Mouse (Mus musculus) thymus, postnatal 14 days (tissue): ENCODE data around the gene Esrrb.
A peak's percentile ranks its signal among the peaks of the same experiment; 100 is the strongest.

Experiments
- DNase-seq: peaks from one replicate; pipeline ENCODE4 v3.0.0; 2021

Gene Esrrb

DNA sequence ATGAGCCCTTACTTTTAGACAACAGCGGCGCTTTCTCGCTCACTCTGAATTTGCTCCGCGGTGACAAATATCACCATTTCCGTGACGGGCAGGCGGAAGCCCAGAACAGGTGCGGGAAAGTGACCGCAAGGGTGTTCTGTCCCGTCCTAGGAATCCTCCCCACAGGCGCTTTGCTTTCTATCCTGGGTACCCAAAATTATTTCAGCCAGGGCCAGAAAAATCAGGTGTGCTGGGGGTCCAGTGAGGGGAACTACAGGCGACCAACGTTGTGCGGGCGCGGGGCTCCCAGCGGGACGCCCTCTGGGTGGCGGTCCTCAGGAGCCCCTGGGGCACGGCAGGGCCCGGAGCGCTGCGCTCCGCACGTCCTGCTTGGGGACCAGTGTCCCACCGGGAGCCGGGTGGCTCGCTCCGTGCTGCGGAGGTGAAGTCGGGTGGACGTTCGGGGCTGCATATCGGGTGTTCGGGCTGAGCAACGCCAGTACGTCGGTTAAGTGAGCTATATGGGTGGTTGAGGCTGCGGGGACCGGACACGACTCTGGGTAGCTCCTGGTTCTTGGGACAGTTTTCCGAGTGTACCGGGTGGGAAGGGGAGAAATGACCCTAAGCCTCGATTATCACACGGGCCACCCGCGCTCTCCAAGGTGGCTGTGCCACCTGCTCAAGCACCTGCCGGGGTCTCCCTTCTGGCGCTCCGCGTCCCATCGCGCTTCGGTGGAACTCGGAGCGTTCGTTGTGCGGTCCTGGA is 61.4 kb downstream of the Esrrb start:
- DNase-seq: no peak

DNA sequence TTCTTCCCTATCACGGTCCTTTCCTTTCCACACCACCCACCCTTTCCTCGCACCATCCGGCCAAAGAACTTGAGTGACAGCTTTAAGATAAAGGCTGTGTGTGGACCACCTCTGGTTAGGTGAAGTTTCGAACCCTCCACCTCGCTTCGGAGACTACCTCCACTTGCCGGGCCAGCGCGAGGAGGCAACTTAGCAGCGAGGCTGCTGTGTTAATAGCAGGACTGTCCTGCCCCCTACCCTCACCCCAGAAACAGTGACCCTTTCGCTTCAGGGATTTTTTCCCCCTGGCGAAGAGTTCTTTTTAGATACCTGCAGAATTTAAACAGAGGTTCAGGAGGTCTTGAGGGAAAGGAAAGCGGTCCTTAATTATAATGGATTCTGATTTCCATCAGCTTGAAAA is 62.2 kb downstream of the Esrrb start:
- no peak for DNase-seq

DNA sequence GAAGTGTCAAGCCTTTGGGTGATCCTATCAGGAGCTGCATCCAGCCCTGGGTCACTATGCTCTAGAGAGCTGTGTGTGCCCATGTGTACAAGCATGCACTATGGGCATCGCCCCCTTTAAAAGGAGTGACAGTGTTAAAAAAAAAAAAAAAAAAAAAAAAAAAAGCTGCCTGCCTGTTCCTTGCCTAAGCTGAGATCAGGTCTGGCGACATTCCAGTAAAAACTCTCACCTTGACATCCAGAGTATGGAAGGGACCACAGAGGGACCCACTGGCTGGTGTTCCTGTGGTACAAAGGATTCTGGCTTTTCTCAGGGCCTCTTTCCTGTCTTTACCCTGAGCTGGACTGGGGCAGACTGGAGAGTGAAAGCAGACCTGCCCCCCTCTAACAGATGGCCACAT is 66.7 kb downstream of the Esrrb start:
- no peak for DNase-seq

GRCm38 (mm10) chr12:86431671-86432070 is 70.8 kb downstream of the Esrrb start:
- DNase-seq: no peak

- DNase-seq: peak; percentile 53
Measured at GRCm38 (mm10) chr12:86433371-86433821, 72.5 kb downstream of the Esrrb start.

- no peak for DNase-seq
Measured at GRCm38 (mm10) chr12:86435651-86436050, 74.7 kb downstream of the Esrrb start.

GRCm38 (mm10) chr12:86450848-86451247 is 89.9 kb downstream of the Esrrb start:
- no peak for DNase-seq

DNA sequence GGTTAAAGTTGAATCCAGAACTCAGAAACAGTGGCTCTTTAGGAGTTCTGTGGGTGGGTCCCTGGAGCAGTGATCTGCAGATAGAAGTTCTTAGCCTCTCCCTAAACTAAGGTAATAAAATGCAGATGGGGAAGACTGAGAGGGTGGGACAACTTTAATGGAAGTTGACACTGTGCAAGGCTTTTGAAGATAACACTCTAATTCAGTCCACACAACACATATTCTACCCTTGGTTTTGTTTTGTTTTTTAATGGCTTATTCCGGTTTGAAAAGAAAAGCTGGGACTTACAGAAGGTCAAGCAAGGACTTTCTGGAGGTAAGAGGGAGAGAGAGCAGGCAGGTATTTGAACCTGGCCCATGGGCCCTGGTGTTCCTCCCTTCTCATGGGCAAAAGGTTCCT is 94.1 kb downstream of the Esrrb start:
- no peak for DNase-seq

DNA sequence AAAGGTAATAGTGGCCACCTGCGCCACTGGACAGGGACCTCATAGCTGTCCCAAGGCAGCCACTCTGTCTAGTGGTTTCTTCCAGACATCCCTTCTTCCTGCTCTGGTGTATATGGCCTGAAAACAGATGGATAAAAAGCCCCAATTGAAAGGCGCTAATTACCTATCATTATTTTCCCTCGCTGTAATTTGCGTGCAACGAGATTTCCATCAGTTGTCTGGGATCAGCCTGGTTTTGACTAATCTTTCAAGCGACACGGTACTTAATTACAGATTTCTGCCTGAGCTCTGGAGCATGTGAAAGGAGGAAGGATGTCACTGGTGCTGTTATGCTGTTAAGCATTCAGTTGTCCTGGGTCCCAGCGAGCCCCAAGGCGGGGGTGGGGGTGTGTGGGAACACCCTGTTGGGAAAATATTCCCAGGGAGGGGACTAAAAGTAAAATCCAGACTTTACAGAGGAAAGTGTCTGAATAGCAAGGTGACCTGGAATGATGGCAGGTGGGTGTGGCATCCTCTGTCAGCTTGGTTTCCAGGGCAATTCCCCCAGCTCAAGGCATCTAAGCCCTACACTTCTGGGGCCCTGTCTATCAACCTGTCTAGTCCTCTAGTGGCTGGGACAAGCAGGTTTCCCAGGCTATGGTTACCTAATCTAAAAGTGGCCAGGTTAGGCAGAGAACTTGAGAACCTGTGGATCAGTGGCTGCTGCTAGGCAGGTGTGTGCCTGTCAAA is 102.0 kb downstream of the Esrrb start:
- no peak for DNase-seq

- DNase-seq: no peak
Measured at GRCm38 (mm10) chr12:86464385-86464784, 103.5 kb downstream of the Esrrb start.

DNA sequence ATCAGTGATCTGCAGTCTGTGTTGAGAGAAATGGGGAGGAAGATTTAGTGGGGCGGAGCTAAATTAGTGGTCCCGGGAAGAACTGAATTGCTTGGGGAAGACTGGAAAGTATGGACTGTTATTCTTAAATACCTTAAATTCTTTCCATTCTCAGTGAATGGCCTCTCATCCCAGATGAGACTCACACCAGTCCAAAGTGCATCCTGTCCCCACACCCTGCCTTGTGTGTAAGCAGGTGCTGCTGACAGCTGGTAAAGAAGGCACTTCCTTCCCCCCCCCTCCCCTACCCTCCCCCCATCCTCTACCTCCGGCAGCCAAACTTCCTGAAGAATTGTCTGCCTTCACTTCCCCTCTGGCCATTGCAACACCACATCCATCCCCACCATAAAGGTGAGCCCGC is 105.3 kb downstream of the Esrrb start:
- DNase-seq: no peak

- no peak for DNase-seq
Measured at GRCm38 (mm10) chr12:86469919-86470318, 109.0 kb downstream of the Esrrb start.

GRCm38 (mm10) chr12:86470912-86471311 is 110.0 kb downstream of the Esrrb start:
- no peak for DNase-seq

GRCm38 (mm10) chr12:86473630-86474029 is 112.7 kb downstream of the Esrrb start:
- no peak for DNase-seq

DNA sequence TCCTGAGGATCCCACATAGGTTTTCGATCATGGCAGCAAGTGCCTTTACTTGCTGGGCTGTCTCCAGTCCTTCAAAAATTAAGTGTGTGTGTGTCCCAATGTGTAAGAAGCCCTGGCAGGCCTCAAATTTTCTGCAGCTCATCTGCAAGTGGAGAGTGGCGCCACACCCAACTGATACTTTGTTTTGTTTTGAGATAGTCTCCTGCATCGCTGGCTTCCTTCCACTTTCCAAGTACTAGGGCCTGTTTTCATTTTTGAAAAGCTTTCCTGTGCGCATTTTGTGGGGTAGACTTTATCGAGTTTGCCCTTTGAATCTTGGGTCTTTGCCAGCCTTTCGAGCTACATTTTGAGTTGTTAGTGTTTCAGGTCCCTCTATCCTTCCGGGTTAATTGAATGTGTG is 115.1 kb downstream of the Esrrb start:
- no peak for DNase-seq

- DNase-seq: no peak
Measured at GRCm38 (mm10) chr12:86478908-86479307, 118.0 kb downstream of the Esrrb start.

DNA sequence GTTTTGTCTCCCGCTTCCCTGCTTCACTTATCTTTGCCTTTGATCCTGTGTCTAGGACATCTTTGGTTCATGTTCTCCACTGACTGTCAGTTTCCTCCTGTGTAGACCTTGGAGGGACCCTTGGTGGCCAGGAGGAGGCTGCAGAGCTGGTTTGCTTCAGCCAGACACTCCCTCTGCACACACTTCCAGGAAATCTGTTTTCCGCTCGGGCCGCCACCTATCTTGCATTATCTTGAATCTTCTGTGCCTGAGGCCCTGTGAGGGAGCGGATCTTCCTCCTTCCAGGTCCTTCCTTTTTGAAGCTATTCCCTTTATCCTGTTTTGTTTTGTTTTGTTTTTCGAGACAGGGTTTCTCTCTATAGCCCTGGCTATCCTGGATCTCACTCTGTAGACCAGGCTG is 121.1 kb downstream of the Esrrb start:
- DNase-seq: no peak

DNA sequence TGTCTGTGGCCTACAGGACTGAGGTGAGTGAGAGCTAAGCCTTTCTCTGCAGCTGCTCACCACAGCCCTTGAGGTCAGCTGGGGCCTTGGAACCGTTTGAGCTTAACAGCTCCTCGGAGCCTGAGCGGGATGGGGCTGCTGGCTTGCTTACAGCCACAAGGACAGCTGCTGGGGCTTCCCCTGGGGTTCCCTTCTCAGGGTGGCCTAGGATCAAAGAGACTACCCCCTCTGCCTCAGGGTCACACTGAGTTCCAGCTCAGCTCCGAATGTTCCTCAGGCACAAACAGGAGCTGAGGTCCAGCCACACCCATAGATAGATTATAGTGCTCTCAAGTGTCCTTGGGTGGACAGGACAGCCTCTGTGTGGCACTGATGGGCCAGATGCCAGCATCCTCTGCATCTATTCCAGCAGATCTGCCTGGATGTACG is 122.5 kb downstream of the Esrrb start:
- no peak for DNase-seq

DNA sequence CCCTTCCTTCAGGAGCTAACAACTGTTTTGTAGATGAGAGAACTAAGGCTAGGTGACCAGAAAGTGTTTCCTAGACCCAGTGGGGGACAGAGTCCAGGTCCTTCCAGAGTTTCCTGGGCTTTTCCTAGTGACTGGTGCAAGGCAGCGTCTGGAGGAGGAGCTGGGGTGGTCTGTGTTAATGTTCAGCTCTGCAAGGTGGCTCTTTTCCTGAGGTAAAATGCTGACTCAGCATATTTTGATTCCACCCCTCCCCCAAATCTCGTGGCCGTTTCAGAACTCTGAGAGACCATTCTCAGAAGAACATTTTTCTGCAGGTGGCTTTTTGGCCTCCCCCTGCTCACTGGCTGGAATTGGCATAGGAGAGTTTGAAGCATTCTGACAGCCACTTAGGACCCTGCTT is 127.1 kb downstream of the Esrrb start:
- no peak for DNase-seq

DNA sequence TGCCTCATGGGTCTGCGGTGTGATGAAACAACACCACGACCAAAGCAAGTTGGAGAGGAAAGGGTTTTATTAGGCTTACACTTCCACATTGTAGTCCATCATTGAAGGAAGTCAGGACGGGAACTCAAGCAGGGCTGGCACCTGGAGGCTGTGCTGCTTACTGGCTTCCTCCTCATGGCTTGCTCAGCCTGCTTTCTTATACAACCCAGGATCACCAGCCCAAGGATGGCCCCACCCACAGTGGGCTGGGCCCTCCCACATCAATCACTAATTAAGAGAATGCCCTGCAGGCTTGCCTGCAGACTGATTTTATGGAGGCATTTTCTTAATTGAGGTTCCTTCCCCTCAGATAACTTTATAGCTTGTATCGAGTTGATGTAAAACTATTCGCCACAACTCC is 129.1 kb downstream of the Esrrb start:
- DNase-seq: no peak

DNA sequence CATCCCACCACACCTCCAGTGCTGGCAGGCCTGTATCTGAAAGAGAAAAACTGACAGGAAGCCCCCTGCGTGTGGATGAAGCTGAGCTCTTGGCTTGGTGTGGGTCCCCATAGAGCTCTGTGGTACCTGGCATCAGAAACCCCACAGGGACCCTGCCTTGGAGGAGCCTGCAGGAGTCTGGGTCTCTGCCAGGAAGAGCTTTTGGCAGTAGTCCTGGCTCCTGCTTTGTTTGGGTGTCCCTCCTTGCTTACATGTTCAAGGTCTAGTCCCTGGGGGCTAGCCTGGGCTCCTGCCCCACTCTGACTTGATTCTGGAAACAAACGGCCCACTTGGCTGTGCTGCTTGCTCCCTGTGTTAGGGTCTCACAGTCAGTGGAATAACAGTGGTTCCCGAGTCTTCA is 130.6 kb downstream of the Esrrb start:
- no peak for DNase-seq

- DNase-seq: no peak
Measured at GRCm38 (mm10) chr12:86492822-86493221, 131.9 kb downstream of the Esrrb start.

GRCm38 (mm10) chr12:86497126-86497525 is 136.2 kb downstream of the Esrrb start:
- DNase-seq: no peak

GRCm38 (mm10) chr12:86498765-86499164 is 137.8 kb downstream of the Esrrb start:
- no peak for DNase-seq

GRCm38 (mm10) chr12:86501728-86502127 is 140.8 kb downstream of the Esrrb start:
- no peak for DNase-seq
